Mouse (Mus musculus) embryonic facial prominence, embryonic 10.5 days (tissue): Measurements from ENCODE around the gene 1700019A02Rik. TPM values are rescaled to one million over a fixed set of nuclear protein-coding genes. Genes with fewer than 3 reads are reported as not detected.

Experiments
- DNase-seq: peaks from one replicate; pipeline ENCODE4 v3.0.0-alpha.2; 2017; ENCODE audit warnings: low spot score
- H3K27ac ChIP-seq: fragments of 300-500 bp; sonication (generic); replicated peaks from 2 replicates; pipeline ENCODE4 v1.5.1; 2016; ENCODE audit warnings: mild to moderate bottlenecking
- H3K27me3 ChIP-seq: fragments of 300-500 bp; sonication (generic); replicated peaks from 2 replicates; pipeline ENCODE4 v1.6.1; 2016; ENCODE audit warnings: low read depth, mild to moderate bottlenecking; ENCODE audit not compliant: poor library complexity, severe bottlenecking
- H3K36me3 ChIP-seq: fragments of 300-500 bp; sonication (generic); replicated peaks from 2 replicates; pipeline ENCODE4 v1.6.1; 2016; ENCODE audit warnings: mild to moderate bottlenecking, moderate library complexity
- H3K4me1 ChIP-seq: fragments of 300-500 bp; sonication (generic); 2 replicates; pipeline ENCODE4 v1.6.1; 2016
- H3K4me3 ChIP-seq: fragments of 300-500 bp; sonication (generic); 2 replicates; pipeline ENCODE4 v1.5.1; 2016; ENCODE audit warnings: mild to moderate bottlenecking, moderate library complexity
- H3K9me3 ChIP-seq: fragments of 300-500 bp; sonication (generic); 2 replicates; pipeline ENCODE4 v1.6.1; 2016; ENCODE audit warnings: mild to moderate bottlenecking
- WGBS: fragments of 180-500 bp; shearing (Covaris S2); methylation state at CpG from one replicate; pipeline ENCODE4 v1.1.7; 2016; 5-methylcytosine and 5-hydroxymethylcytosine counted together
- polyA plus RNA-seq: library from polyadenylated mRNA; unstranded; fragments of >200 nt; fragmentation: Nextera tagmentation; extraction: Ambion mirVana; gene quantifications from 2 replicates; pipeline ENCODE4 v1.2.1, GENCODE M21; 2016

Gene 1700019A02Rik
- polyA plus RNA-seq, result not detected in 2 replicates

- peaks cover 17% of the 10 kb centered on the region for H3K36me3 ChIP-seq
- 93% methylated on average over 8 of the region's 8 CpGs for WGBS
- no peak within 1 kb of the TSS for H3K27ac ChIP-seq
- no peaks in the 10 kb centered on the region for H3K4me1 ChIP-seq
- no peaks in the 10 kb centered on the region for H3K27me3 ChIP-seq
- H3K4me3 ChIP-seq, result no peak within 1 kb of the TSS
- no peak for DNase-seq
- H3K9me3 ChIP-seq, result no peaks in the 10 kb centered on the region
These were observed at the start of gene 1700019A02Rik for GRCm38 (mm10) chr1:53187536-53187935. TSS of gene 1700019A02Rik (minus strand) at chr1:53187636.

GRCm38 (mm10) chr1:53226063-53226462 lies 38.6 kb upstream of the 1700019A02Rik start:
- H3K4me3 ChIP-seq, result no peak overlapping the region
- 52% methylated on average over 1 of the region's 1 CpGs for WGBS
- H3K27me3 ChIP-seq, result no peaks in the 10 kb centered on the region
- H3K4me1 ChIP-seq, result no peaks in the 10 kb centered on the region
- peaks cover 11% of the 10 kb centered on the region; the same call in 1 of the 2 replicates for H3K36me3 ChIP-seq
- H3K27ac ChIP-seq, result no peak overlapping the region
- H3K9me3 ChIP-seq, result no peaks in the 10 kb centered on the region
- DNase-seq, result no peak

DNA sequence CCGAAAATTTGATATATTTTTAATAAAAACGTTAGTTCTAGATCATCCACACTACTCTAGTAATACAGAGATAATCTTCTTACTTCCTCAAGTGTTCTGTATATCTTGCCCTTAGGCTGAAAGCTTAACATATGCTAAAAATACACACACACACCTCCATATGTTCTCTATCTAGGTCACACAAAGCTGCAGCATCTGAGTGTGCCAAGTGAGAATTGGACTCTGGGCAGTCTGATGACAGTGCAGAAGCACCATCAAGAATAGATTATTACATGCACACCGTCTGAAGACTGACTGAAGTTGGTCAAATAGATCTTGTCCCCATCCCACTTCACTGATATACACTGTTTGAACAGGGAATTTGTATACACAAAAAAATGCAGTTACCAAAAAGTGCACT lies 38.2 kb upstream of the 1700019A02Rik start:
- no peaks in the 10 kb centered on the region for H3K27me3 ChIP-seq
- peaks cover 11% of the 10 kb centered on the region; the same call in 1 of the 2 replicates for H3K36me3 ChIP-seq
- WGBS, result 86% methylated on average over 3 of the region's 3 CpGs
- H3K9me3 ChIP-seq, result no peaks in the 10 kb centered on the region
- no peak overlapping the region for H3K4me3 ChIP-seq
- no peaks in the 10 kb centered on the region for H3K4me1 ChIP-seq
- H3K27ac ChIP-seq, result no peak overlapping the region
- no peak for DNase-seq

GRCm38 (mm10) chr1:53224775-53225174 lies 37.3 kb upstream of the 1700019A02Rik start:
- Histone ChIP-seq H3K4me1 (no peaks in the 10 kb centered on the region), H3K4me3 (no peak overlapping the region), H3K36me3 (peaks cover 7% of the 10 kb centered on the region; the same call in 1 of the 2 replicates), H3K27ac (no peak overlapping the region), H3K9me3 (no peaks in the 10 kb centered on the region), H3K27me3 (no peaks in the 10 kb centered on the region)
- no peak for DNase-seq
- 76% methylated on average over 1 of the region's 1 CpGs for WGBS

DNA sequence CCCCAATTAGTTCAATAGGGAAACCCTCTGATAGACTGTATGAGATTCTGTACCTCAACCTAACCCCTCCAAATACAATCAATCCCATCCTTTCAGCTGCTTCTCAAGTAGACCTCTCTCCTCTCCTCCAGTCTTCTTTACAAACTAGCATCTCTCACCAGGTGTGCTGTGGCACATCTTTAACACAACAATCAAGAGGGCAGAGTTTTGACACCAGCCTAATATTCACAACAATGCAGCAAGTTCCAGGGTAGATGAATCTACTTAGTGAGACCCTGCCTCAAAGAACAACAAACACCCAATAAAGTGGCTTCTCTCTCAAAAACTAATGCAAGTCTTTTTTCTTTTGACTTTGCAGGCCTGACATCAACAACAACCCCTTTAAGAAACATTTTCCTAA lies 22.7 kb upstream of the 1700019A02Rik start:
- no peak for DNase-seq
- Histone ChIP-seq H3K27me3 (peaks cover 5% of the 10 kb centered on the region; the same call in 1 of the 2 replicates), H3K36me3 (peaks cover 20% of the 10 kb centered on the region), H3K9me3 (no peaks in the 10 kb centered on the region), H3K27ac (no peak overlapping the region), H3K4me1 (no peaks in the 10 kb centered on the region), H3K4me3 (no peak overlapping the region)

- Histone ChIP-seq H3K4me3 (no peak overlapping the region), H3K4me1 (peaks cover 15% of the 10 kb centered on the region; the same call in 1 of the 2 replicates), H3K9me3 (no peaks in the 10 kb centered on the region), H3K36me3 (peaks cover 8% of the 10 kb centered on the region; the same call in 1 of the 2 replicates), H3K27me3 (peaks cover 21% of the 10 kb centered on the region; the same call in 1 of the 2 replicates), H3K27ac (no peak overlapping the region)
- DNase-seq, result no peak
- 89% methylated on average over 2 of the region's 2 CpGs for WGBS
These were observed 16.5 kb upstream of the 1700019A02Rik start for GRCm38 (mm10) chr1:53203902-53204301.

- Histone ChIP-seq H3K27me3 (peaks cover 21% of the 10 kb centered on the region; the same call in 1 of the 2 replicates), H3K4me3 (no peak overlapping the region), H3K27ac (no peak overlapping the region), H3K4me1 (peaks cover 15% of the 10 kb centered on the region; the same call in 1 of the 2 replicates), H3K36me3 (peaks cover 8% of the 10 kb centered on the region; the same call in 1 of the 2 replicates), H3K9me3 (no peaks in the 10 kb centered on the region)
- WGBS, result 47% methylated on average over 2 of the region's 2 CpGs
- no peak for DNase-seq
These were observed 14.3 kb upstream of the 1700019A02Rik start for GRCm38 (mm10) chr1:53201630-53202199.

DNA sequence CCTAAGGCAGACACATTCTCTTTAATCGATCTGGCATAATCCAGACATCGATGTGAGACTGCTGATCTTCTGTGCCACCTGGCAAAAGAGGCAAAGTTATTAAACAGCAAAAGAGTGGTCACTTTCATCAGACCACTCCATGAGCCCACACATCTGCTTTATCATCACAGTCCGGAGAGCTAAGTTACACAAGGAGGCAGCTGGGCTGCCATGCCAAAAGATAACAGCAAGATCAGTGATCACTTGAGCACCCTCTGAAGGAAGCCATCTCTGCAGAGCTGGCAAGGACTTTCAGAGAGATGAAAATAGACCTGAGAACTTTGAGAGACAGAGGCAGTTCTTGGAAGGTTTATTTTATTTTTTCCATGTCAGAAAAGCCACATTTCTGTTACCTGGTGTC lies 7.1 kb upstream of the 1700019A02Rik start:
- Histone ChIP-seq H3K4me1 (no peaks in the 10 kb centered on the region), H3K4me3 (no peak overlapping the region), H3K27ac (no peak overlapping the region), H3K27me3 (no peaks in the 10 kb centered on the region; the same call in 1 of the 2 replicates), H3K9me3 (no peaks in the 10 kb centered on the region), H3K36me3 (peaks cover 5% of the 10 kb centered on the region; the same call in 1 of the 2 replicates)
- DNase-seq, result no peak
- WGBS, result 88% methylated on average over 3 of the region's 3 CpGs

- Histone ChIP-seq H3K27me3 (no peaks in the 10 kb centered on the region), H3K9me3 (no peaks in the 10 kb centered on the region), H3K27ac (no peak overlapping the region), H3K36me3 (peaks cover 17% of the 10 kb centered on the region), H3K4me3 (no peak overlapping the region), H3K4me1 (no peaks in the 10 kb centered on the region)
- no peak for DNase-seq
- WGBS, result 59% methylated on average over 3 of the region's 3 CpGs
These were observed 3.8 kb upstream of the 1700019A02Rik start for GRCm38 (mm10) chr1:53191234-53191633.

- no peaks in the 10 kb centered on the region for H3K9me3 ChIP-seq
- H3K27ac ChIP-seq, result no peak overlapping the region
- DNase-seq, result no peak
- peaks cover 17% of the 10 kb centered on the region for H3K36me3 ChIP-seq
- H3K27me3 ChIP-seq, result no peaks in the 10 kb centered on the region
- WGBS, result 79% methylated on average over 3 of the region's 3 CpGs
- H3K4me3 ChIP-seq, result no peak overlapping the region
- H3K4me1 ChIP-seq, result no peaks in the 10 kb centered on the region
These were observed 2.2 kb upstream of the 1700019A02Rik start for GRCm38 (mm10) chr1:53189620-53190019.

DNA sequence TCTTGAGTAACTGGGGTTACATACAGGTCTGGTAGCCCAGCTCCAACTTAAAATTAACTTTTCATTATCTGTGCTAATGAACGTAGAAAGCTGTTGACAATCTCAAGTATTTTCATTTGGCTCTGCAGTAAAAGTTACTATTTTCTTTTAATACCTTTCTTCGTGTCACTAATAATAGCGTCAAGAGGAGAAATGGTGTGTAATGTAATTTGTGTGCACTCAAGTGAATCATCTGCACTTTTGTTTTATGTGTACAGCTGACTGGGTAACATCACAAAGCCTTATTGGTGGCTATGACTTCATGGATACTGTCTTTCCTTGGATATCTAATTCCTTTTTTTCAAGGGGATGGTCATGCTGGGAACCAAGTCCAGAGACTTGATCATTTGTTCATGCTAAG lies 1.1 kb downstream of the 1700019A02Rik start:
- H3K27ac ChIP-seq, result no peak overlapping the region

GRCm38 (mm10) chr1:53157715-53158114 lies 29.7 kb downstream of the 1700019A02Rik start:
- H3K27me3 ChIP-seq, result no peaks in the 10 kb centered on the region
- WGBS, result 85% methylated on average over 6 of the region's 6 CpGs
- no peak for DNase-seq
- no peaks in the 10 kb centered on the region for H3K9me3 ChIP-seq
- no peak overlapping the region for H3K4me3 ChIP-seq
- no peaks in the 10 kb centered on the region for H3K4me1 ChIP-seq
- H3K27ac ChIP-seq, result no peak overlapping the region
- no peaks in the 10 kb centered on the region for H3K36me3 ChIP-seq

More for the DNA sequence above, 1.1 kb downstream of the 1700019A02Rik start:
- H3K4me1 ChIP-seq, result no peaks in the 10 kb centered on the region
- no peak for DNase-seq
- H3K36me3 ChIP-seq, result peaks cover 12% of the 10 kb centered on the region
- WGBS, result 91% methylated on average over 3 of the region's 3 CpGs
- no peaks in the 10 kb centered on the region for H3K9me3 ChIP-seq
- no peaks in the 10 kb centered on the region for H3K27me3 ChIP-seq
- H3K4me3 ChIP-seq, result no peak overlapping the region

DNA sequence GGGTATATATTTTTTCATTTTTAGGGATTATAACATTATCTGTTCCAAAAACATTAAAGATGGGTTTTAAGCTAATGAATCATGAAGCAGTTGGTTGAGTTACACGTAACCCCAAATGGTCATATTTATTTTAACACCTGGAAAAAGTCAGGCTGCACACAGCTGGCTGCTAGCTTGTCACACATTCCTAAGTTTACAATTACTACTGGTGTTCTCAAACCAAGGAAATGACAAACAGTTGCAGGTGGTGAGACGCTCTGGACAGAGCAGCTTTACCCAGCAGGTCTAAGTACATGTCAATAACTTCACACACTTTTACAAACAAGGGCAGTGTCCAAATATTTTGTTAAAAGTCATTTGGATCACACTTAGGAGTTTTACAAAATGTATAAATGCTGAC lies 64.4 kb downstream of the 1700019A02Rik start:
- Histone ChIP-seq H3K4me1 (peaks cover 9% of the 10 kb centered on the region), H3K27ac (no peak overlapping the region), H3K4me3 (no peak overlapping the region), H3K36me3 (no peaks in the 10 kb centered on the region), H3K9me3 (no peaks in the 10 kb centered on the region), H3K27me3 (no peaks in the 10 kb centered on the region)
- 47% methylated on average over 2 of the region's 2 CpGs for WGBS
- no peak for DNase-seq
